Mouse (Mus musculus): ENCODE results near the gene Wdr18.

The Wdr18 gene

GRCm38 (mm10) chr10:79997819-79998218, 37.9 kb downstream of the Wdr18 start:
- DNase-seq = no peak

- no peak for DNase-seq
Observed at GRCm38 (mm10) chr10:80001945-80002344, 42.0 kb downstream of the Wdr18 start.

- no peak for DNase-seq
Observed at GRCm38 (mm10) chr10:80002829-80003228, 42.9 kb downstream of the Wdr18 start.

- DNase-seq = no peak
Observed at GRCm38 (mm10) chr10:80003374-80004232, 43.7 kb downstream of the Wdr18 start.

GRCm38 (mm10) chr10:80004233-80004705, 44.3 kb downstream of the Wdr18 start:
- DNase-seq = no peak

- DNase-seq = no peak
Observed at GRCm38 (mm10) chr10:80011740-80012139, 51.8 kb downstream of the Wdr18 start.

GRCm38 (mm10) chr10:80013609-80014008, 53.7 kb downstream of the Wdr18 start:
- DNase-seq = no peak

- no peak for DNase-seq
Observed at GRCm38 (mm10) chr10:80014484-80015290, 54.7 kb downstream of the Wdr18 start.

GRCm38 (mm10) chr10:80015583-80015982, 55.6 kb downstream of the Wdr18 start:
- DNase-seq = no peak

- no peak for DNase-seq
Observed at GRCm38 (mm10) chr10:80016511-80016910, 56.6 kb downstream of the Wdr18 start, which contains the start of gene Arhgap45. Gene Arhgap45, plus strand, starts transcription at chr10:80016653.

- no peak for DNase-seq
Observed at GRCm38 (mm10) chr10:80016931-80017330, 57.0 kb downstream of the Wdr18 start.

GRCm38 (mm10) chr10:80017361-80017760, 57.4 kb downstream of the Wdr18 start:
- DNase-seq = no peak

GRCm38 (mm10) chr10:80017771-80018170, 57.8 kb downstream of the Wdr18 start:
- no peak for DNase-seq

- no peak for DNase-seq
Observed at GRCm38 (mm10) chr10:80018739-80019297, 58.9 kb downstream of the Wdr18 start.

- DNase-seq = no peak
Observed at GRCm38 (mm10) chr10:80019471-80020131, 59.6 kb downstream of the Wdr18 start.
